Mouse (Mus musculus) embryonic facial prominence, embryonic 13.5 days (tissue): ENCODE results near the gene Bpifc. TPM values are rescaled to one million over a fixed set of nuclear protein-coding genes. Genes with fewer than 3 reads are reported as not detected.
A peak's percentile ranks its signal among the peaks of the same experiment; 100 is the strongest.

Experiments
- ATAC-seq: fragments of 200-750 bp; cut with Nextera tagmentation; 2 replicates; pipeline ENCODE4 v1.8.0; 2017; ENCODE audit warnings: low read depth; ENCODE audit not compliant: insufficient number of reproducible peaks, insufficient read depth, low FRiP score, low TSS enrichment
- H3K27ac ChIP-seq: fragments of 300-500 bp; sonication (generic); 2 replicates; pipeline ENCODE4 v1.5.1; 2015; ENCODE audit warnings: moderate library complexity, mild to moderate bottlenecking, inconsistent platforms
- H3K27me3 ChIP-seq: fragments of 300-500 bp; sonication (generic); 2 replicates; pipeline ENCODE4 v1.6.1; 2015; ENCODE audit warnings: mild to moderate bottlenecking, inconsistent platforms
- H3K36me3 ChIP-seq: fragments of 300-500 bp; sonication (generic); 2 replicates; pipeline ENCODE4 v1.6.1; 2015; ENCODE audit warnings: mild to moderate bottlenecking, inconsistent platforms
- H3K4me1 ChIP-seq: fragments of 300-500 bp; sonication (generic); 2 replicates; pipeline ENCODE4 v1.6.1; 2015; ENCODE audit warnings: inconsistent platforms
- H3K4me2 ChIP-seq: fragments of 300-500 bp; sonication (generic); 2 replicates; pipeline ENCODE4 v1.6.1; 2015; ENCODE audit warnings: moderate library complexity, mild to moderate bottlenecking, inconsistent platforms
- H3K4me3 ChIP-seq: fragments of 300-500 bp; sonication (generic); 2 replicates; pipeline ENCODE4 v1.5.1; 2015; ENCODE audit warnings: mild to moderate bottlenecking, inconsistent platforms
- H3K9ac ChIP-seq: fragments of 300-500 bp; sonication (generic); 2 replicates; pipeline ENCODE4 v1.6.1; 2015; ENCODE audit warnings: mild to moderate bottlenecking, inconsistent platforms
- H3K9me3 ChIP-seq: fragments of 300-500 bp; sonication (generic); 2 replicates; pipeline ENCODE4 v1.6.1; 2016; ENCODE audit warnings: inconsistent platforms
- WGBS: fragments of 180-500 bp; shearing (Covaris S2); methylation state at CpG from one replicate; pipeline ENCODE4 v1.1.7; 2015; ENCODE audit warnings: mixed read lengths; 5-methylcytosine and 5-hydroxymethylcytosine counted together
- polyA plus RNA-seq: library from polyadenylated mRNA; unstranded; fragments of >200 nt; fragmentation: Nextera tagmentation; extraction: Ambion mirVana; gene quantifications from 2 replicates; pipeline ENCODE4 v1.2.1, GENCODE M21; 2015

Bpifc gene
- polyA plus RNA-seq, 1 experiment from 2014 or later: 0.52 TPM

DNA sequence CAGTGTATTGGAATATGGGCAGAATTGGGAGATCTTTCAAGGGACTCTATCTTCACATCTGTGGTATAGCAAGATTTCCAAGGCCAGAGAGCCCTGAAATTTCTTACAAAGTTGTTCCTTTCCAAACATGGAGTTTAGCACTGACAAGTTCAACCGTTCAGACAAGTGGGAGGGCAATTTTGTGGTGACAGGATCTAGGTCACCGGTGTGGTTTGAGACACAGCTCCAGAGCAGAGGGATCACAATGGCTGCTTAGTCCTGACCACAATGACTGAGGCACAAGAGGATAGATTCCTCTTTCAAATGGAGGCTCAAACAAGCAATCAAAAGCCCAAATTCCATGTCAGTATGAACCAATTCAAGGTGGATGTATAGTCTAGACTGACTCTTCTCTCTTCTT, 523 bp downstream of the Bpifc start:
- no peak for ATAC-seq
- 88% methylated on average over 2 of the region's 2 CpGs for whole genome bisulfite sequencing
- no peak overlapping the region for H3K4me2 ChIP-seq

DNA sequence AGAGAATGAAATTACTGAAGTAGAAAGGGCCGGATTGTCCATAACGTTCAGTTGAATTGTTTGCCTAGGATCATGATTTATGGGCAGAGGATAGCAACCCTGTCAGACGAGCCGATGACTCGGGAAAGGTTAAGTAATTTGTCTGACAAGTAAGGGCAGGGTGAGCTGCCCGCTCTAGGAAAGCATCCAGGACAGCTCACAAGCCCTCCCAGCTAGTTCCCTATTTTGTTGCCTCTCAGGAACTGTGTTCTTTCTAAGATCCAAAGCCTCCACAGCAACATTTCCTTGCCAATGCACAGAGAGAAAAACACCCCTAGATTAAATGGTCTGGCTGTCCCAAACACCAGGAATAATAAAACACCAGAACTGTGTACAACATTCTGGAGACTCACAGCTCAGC, 1.1 kb downstream of the Bpifc start:
- H3K9ac ChIP-seq: no peak overlapping the region
- no peaks in the 10 kb centered on the region for H3K27me3 ChIP-seq
- H3K4me2 ChIP-seq: no peak overlapping the region
- H3K9me3 ChIP-seq: no peaks in the 10 kb centered on the region
- H3K4me3 ChIP-seq: no peak overlapping the region
- no peak overlapping the region for H3K27ac ChIP-seq
- 62% methylated on average over 6 of the region's 6 CpGs for WGBS
- ATAC-seq: no peak
- H3K36me3 ChIP-seq: no peaks in the 10 kb centered on the region
- H3K4me1 ChIP-seq: no peaks in the 10 kb centered on the region

More for the DNA sequence above, 523 bp downstream of the Bpifc start:
- H3K4me1 ChIP-seq: no peaks in the 10 kb centered on the region
- H3K27me3 ChIP-seq: no peaks in the 10 kb centered on the region
- H3K27ac ChIP-seq: no peak overlapping the region
- H3K4me3 ChIP-seq: no peak overlapping the region
- H3K36me3 ChIP-seq: no peaks in the 10 kb centered on the region
- H3K9me3 ChIP-seq: no peaks in the 10 kb centered on the region
- no peak overlapping the region for H3K9ac ChIP-seq

DNA sequence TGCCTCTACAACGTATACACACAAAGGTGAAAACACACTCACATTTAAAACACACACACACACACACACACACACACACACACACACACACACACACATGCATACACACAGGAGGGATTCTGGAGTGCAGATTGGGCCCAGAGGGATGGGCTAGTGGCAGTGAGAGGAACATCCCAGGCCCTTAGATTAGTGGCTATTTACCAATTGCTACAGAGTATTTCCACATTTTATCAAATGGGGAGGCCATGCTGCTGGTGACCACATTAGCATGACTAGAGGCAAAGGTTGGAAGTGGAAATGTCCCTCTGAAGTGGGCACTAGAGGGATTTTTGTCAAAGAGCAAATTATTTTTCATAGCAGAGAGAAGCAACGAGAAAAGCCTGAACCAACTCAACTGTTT, 2.0 kb downstream of the Bpifc start:
- no peaks in the 10 kb centered on the region for H3K36me3 ChIP-seq
- no peak for ATAC-seq
- no peaks in the 10 kb centered on the region for H3K27me3 ChIP-seq
- H3K27ac ChIP-seq: no peak overlapping the region
- no peak overlapping the region for H3K4me2 ChIP-seq
- WGBS: 85% methylated on average over 2 of the region's 2 CpGs
- H3K4me3 ChIP-seq: no peak overlapping the region
- H3K9me3 ChIP-seq: no peaks in the 10 kb centered on the region
- H3K9ac ChIP-seq: no peak overlapping the region
- no peaks in the 10 kb centered on the region for H3K4me1 ChIP-seq

DNA sequence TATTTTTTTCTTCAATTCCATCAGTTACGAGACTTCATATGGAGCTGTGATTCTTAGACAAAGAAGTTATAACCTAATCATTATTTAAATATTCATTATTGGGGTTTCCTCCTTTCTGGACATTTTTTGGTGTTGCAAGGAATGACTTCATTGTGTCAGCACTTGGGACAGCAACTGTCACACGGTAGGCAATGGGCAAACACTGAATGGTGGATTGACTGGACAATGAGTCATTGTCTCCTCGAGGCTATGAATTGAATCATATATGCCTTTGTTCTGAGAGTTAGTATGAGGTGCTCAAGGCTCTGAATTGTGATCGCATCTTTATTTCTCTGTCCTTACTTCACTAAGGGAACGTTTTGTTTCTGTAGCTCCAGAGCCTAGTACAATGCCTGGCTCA, 5.2 kb downstream of the Bpifc start:
- no peaks in the 10 kb centered on the region for H3K27me3 ChIP-seq
- H3K4me3 ChIP-seq: no peak overlapping the region
- H3K4me2 ChIP-seq: no peak overlapping the region
- no peak overlapping the region for H3K27ac ChIP-seq
- no peak for ATAC-seq
- no peaks in the 10 kb centered on the region for H3K4me1 ChIP-seq
- H3K36me3 ChIP-seq: no peaks in the 10 kb centered on the region
- 73% methylated on average over 5 of the region's 5 CpGs for WGBS
- H3K9ac ChIP-seq: no peak overlapping the region
- H3K9me3 ChIP-seq: no peaks in the 10 kb centered on the region

DNA sequence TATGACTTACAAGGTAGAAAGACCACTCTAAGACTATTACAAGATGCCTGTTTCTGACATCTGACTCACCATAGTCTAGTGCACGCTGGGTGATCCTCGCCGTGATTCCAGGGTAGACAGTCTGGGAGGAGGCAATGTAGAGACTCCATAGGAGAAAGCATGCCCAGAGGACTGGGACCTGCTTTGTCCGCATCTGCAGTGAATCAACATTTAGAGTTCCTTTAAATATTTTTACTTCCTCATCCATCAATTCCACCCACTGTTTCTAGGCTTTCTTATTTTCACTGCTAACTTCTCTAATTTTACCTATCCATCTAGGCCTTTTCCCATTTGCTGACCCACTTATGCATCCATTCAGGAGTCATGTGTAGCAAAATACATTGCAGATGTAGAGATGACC, 11.2 kb downstream of the Bpifc start:
- ATAC-seq: no peak
- Histone ChIP-seq H3K9me3 (no peaks in the 10 kb centered on the region), H3K27ac (no peak overlapping the region), H3K9ac (no peak overlapping the region), H3K4me2 (no peak overlapping the region), H3K4me1 (no peaks in the 10 kb centered on the region), H3K27me3 (no peaks in the 10 kb centered on the region), H3K4me3 (no peak overlapping the region), H3K36me3 (no peaks in the 10 kb centered on the region)
- WGBS: 95% methylated on average over 4 of the region's 4 CpGs

DNA sequence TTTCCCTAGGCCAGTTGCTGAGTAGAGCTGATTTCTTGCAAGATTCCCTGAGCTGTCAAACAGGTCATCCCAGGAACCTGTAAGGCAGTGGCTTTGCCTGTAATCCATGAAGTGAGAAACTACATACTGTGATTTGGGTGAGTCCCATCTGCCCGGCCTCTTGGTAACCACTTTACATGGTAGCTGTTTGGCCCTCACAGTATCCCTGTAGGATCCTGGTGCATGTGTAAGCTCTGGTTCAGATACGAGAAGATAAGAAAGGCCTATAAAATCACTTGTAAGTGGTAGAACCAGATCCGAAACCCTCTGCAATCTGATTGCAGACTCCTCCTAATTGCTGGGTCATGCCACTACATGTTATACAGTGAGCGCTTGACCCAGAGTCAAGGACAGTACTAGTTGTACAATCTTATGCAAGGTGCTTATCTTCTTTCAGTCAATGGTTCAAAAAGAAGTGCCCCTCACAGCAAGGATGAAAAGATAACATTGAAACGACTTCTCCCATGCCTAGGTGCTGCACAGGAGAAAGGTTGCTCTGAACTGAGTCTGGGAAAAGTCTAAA, 17.1 kb downstream of the Bpifc start:
- Histone ChIP-seq H3K4me1 (peaks cover 7% of the 10 kb centered on the region; the same call in 1 of the 2 replicates), H3K4me2 (no peak overlapping the region), H3K4me3 (no peak overlapping the region), H3K9ac (no peak overlapping the region), H3K27ac (no peak overlapping the region), H3K9me3 (no peaks in the 10 kb centered on the region), H3K27me3 (no peaks in the 10 kb centered on the region), H3K36me3 (no peaks in the 10 kb centered on the region)
- WGBS: 72% methylated on average over 5 of the region's 5 CpGs
- ATAC-seq: no peak

DNA sequence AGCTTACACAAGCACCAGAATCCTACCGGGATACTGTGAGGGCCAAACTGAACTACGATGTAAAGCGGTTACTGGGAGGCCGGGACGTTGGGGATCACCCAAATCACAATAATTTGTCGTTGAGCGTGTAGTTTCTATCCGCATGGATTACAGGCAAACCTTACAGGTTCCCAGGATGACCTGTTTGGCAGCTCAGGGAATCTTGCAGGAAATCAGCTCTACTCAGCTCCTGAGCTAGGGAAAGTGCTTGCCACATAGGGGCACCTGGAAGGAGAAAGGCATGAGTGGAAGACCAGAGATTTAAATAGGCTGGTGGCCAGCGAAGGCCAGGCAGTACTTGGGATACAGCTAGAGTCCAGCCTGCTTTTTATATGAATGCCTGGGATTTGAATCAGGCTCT, 17.9 kb downstream of the Bpifc start:
- WGBS: 81% methylated on average over 9 of the region's 9 CpGs
- ATAC-seq: no peak
- Histone ChIP-seq H3K27ac (no peak overlapping the region), H3K9me3 (no peaks in the 10 kb centered on the region), H3K4me1 (peaks cover 7% of the 10 kb centered on the region; the same call in 1 of the 2 replicates), H3K4me2 (no peak overlapping the region), H3K27me3 (no peaks in the 10 kb centered on the region), H3K36me3 (no peaks in the 10 kb centered on the region), H3K9ac (no peak overlapping the region), H3K4me3 (no peak overlapping the region)

DNA sequence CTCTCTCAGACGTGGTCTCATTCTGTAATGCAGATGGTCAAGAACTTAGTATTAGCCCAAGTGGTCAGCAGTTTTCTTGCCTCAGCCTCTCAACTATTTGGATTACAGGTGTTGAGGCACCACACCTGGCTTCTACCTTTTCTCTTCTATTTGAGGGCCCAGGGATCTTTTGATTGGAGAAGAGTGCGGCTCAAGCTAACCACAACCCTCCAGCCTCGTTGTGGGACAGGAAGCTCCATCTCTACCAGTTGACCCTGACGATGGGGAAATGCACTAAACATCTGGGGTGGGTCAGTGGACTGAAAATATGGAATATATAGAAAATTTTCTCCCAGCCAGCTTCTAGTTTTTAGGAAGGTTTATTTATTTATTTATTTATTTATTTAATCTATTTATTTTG, 19.3 kb downstream of the Bpifc start:
- Histone ChIP-seq H3K36me3 (no peaks in the 10 kb centered on the region), H3K4me1 (peaks cover 7% of the 10 kb centered on the region; the same call in 1 of the 2 replicates), H3K4me3 (no peak overlapping the region), H3K9me3 (no peaks in the 10 kb centered on the region), H3K27ac (no peak overlapping the region), H3K9ac (no peak overlapping the region), H3K4me2 (no peak overlapping the region), H3K27me3 (no peaks in the 10 kb centered on the region)
- no peak for ATAC-seq
- 74% methylated on average over 4 of the region's 4 CpGs for WGBS

DNA sequence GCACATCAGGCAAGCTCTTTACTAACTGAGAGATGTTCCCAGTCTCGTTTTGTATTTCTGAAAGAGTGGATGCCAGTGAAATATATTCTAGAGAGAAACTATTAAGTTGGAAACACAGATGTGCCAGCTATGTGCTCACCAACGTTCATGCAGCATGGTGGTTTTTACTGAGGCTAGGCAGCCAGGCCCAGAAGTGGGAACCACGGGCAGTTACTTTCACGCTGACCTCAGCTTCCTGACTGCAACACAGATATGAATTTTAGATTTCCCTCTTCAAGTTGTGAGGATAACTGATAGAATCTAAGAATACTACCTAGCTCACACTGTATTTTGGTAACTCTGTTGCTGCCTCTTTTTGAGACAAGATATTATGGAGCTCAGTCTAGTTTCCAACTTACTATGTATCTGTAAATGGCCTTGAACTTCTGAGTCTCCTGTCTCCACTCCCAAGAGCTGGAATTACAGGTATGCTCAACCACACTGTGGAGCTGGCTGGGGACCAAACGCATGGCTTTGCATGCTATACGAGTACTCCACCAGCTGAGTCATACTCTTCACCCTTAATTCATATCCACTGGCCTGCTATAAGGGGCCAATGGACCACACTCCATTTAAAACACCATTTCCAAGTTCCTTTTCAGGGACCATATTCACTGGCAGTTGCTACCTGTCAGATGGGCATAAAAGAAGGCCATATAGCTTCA, 22.1 kb downstream of the Bpifc start:
- Histone ChIP-seq H3K4me3 (no peak overlapping the region), H3K4me1 (peaks cover 7% of the 10 kb centered on the region; the same call in 1 of the 2 replicates), H3K4me2 (no peak overlapping the region), H3K36me3 (no peaks in the 10 kb centered on the region), H3K9me3 (no peaks in the 10 kb centered on the region), H3K27me3 (no peaks in the 10 kb centered on the region), H3K27ac (no peak overlapping the region), H3K9ac (no peak overlapping the region)
- no peak for ATAC-seq
- 75% methylated on average over 6 of the region's 6 CpGs for WGBS

DNA sequence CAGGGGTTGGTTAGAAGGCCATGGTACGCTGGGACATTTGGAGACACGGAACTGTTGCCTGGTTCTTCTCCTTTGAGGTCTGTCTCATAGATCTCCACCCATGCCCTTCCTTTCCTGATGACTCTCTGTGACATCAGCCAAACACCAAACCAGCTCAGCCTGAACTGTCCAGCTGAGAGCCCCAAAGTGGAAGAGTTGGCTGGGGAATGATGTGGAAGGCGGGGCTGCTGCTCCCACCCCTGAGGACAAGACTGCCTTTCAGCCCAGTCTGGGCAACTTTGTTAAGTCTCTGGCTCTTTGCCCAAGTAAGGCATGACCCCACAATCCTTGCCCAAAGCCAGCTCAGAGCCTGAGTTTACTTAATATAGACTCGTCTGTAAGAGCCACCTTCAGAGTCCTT, 38.8 kb downstream of the Bpifc start:
- Histone ChIP-seq H3K4me1 (no peaks in the 10 kb centered on the region), H3K27ac (no peak overlapping the region), H3K9ac (no peak overlapping the region), H3K36me3 (no peaks in the 10 kb centered on the region), H3K9me3 (no peaks in the 10 kb centered on the region), H3K4me2 (no peak overlapping the region), H3K27me3 (no peaks in the 10 kb centered on the region), H3K4me3 (no peak overlapping the region)
- 0 out of 2 replicates have a peak, but pooled peaks have one; percentile 43 for ATAC-seq
- WGBS: 77% methylated on average over 4 of the region's 4 CpGs

DNA sequence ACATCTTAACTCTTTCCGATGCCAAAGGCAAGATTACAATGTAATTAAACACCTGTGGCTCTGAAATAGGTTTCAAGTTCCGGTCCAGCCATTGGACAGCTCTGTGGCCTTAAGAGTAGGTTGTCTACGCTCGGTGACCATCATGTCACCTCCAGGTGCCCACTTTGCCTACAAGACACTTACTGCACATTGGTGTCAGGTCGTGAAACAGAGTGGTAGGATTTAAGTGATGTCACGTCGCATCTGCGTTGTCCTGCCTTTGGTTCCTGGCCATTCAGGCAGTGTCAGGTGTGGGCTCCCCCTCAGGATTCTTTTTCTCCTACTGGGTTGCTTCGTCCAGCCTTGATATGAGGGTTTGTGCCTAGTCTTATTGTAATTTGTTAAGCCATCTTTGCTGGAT, 39.9 kb downstream of the Bpifc start:
- no peak overlapping the region for H3K4me2 ChIP-seq
- no peak overlapping the region for H3K9ac ChIP-seq
- H3K4me3 ChIP-seq: no peak overlapping the region
- H3K27me3 ChIP-seq: no peaks in the 10 kb centered on the region
- H3K36me3 ChIP-seq: no peaks in the 10 kb centered on the region
- WGBS: 86% methylated on average over 9 of the region's 9 CpGs
- H3K27ac ChIP-seq: no peak overlapping the region
- no peaks in the 10 kb centered on the region for H3K9me3 ChIP-seq
- H3K4me1 ChIP-seq: no peaks in the 10 kb centered on the region
- ATAC-seq: no peak

DNA sequence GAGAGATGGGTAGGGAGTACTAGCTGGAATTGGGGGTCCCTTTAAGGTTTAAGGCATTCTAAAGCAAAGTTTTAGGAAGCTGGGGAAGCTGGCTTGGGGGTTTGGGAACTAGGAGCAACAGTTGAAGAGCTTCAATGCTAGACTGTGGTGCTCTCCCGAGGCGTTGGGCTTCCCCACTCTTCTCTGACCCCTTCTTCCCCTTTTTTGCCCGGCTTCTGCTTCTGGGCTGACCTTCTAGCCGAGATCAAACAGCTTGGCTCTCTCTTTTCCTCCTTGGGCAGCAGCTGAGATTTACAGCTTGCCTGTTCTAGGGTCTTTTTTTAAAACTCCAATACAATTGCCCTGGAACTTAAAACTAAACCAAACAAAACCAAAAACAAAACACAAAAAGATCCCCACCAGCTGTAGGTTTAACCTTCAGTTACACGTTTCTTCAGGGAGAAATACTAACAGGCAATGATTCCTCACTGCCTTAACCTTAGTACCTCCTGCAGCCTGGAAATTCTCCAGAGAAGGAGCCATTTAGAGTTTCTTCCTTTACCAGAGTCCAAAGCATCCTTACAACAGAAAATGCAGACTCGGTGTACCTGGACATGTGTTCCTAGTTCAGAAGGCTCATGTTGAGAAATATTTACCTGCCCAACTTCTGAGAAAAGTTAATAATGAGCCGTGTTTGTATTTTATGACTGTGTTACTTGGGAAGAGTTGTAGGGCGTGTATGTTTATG, 41.6 kb downstream of the Bpifc start:
- Histone ChIP-seq H3K36me3 (no peaks in the 10 kb centered on the region), H3K27me3 (no peaks in the 10 kb centered on the region), H3K9ac (no peak overlapping the region), H3K4me1 (no peaks in the 10 kb centered on the region), H3K4me3 (no peak overlapping the region), H3K4me2 (no peak overlapping the region), H3K27ac (no peak overlapping the region), H3K9me3 (no peaks in the 10 kb centered on the region)
- 52% methylated on average over 8 of the region's 8 CpGs for WGBS
- ATAC-seq: no peak
